Mouse (Mus musculus) MEL (cell line): ENCODE measurements at regions not wholly inside any gene's neighbourhood (a gene's known extent, or its start where the extent isn't known, plus 50 kb on each side); places are given as distances from the start of the nearest gene placed in this dataset.

Experiments
- DNase-seq: peaks from one replicate; pipeline ENCODE4 v3.0.0; 2011; ENCODE audit warnings: low read depth, low spot score
- H3K27ac ChIP-seq: 2 replicates; pipeline ENCODE4 v1.5.1; 2012; ENCODE audit warnings: low read depth, mild to moderate bottlenecking, control low read depth, low read length, moderate library complexity; ENCODE audit not compliant: control insufficient read depth
- H3K27me3 ChIP-seq, 2 experiments: fragments of 150-350 bp in 1 of 2; sonication (generic) in 1 of 2; 2 replicates each; pipeline ENCODE4 v1.6.1; 2012; ENCODE audit warnings: low read length in 2 of 2, mild to moderate bottlenecking in 2 of 2, improper control_type of control experiment in 1 of 2, moderate library complexity in 1 of 2; ENCODE audit not compliant: insufficient read depth in 2 of 2, control insufficient read depth in 1 of 2
- H3K36me3 ChIP-seq, 2 experiments: 2 replicates each; pipeline ENCODE4 v1.6.1; 2012 to 2014; ENCODE audit warnings: low read length in 2 of 2, improper control_type of control experiment in 1 of 2, inconsistent platforms in 1 of 2, mild to moderate bottlenecking in 1 of 2; ENCODE audit not compliant: insufficient read depth in 2 of 2, control insufficient read depth in 1 of 2
- H3K4me1 ChIP-seq, 2 experiments: fragments of 150-350 bp in 1 of 2; sonication (generic) in 1 of 2; 2 replicates each; pipeline ENCODE4 v1.6.1; 2012; ENCODE audit warnings: low read length in 2 of 2, improper control_type of control experiment in 1 of 2, mild to moderate bottlenecking in 1 of 2; ENCODE audit not compliant: insufficient read depth in 2 of 2, control insufficient read depth in 1 of 2
- H3K4me3 ChIP-seq, 2 experiments: fragments of 150-350 bp in 1 of 2; sonication (generic) in 1 of 2; 2 replicates each; pipeline ENCODE4 v1.5.1; 2012; ENCODE audit warnings: low read depth in 2 of 2, low read length in 2 of 2, mild to moderate bottlenecking in 2 of 2, moderate library complexity in 2 of 2, control low read depth in 1 of 2, improper control_type of control experiment in 1 of 2; ENCODE audit not compliant: control insufficient read depth in 1 of 2, insufficient read depth in 1 of 2
- H3K79me2 ChIP-seq: 2 replicates; pipeline ENCODE4 v1.6.1; 2012; ENCODE audit warnings: mild to moderate bottlenecking, low read length, moderate library complexity; ENCODE audit not compliant: control insufficient read depth, poor library complexity, insufficient read depth
- H3K9ac ChIP-seq: 2 replicates; pipeline ENCODE4 v1.6.1; 2012; ENCODE audit warnings: low read depth, mild to moderate bottlenecking, control low read depth, low read length, moderate library complexity; ENCODE audit not compliant: control insufficient read depth, poor library complexity, severe bottlenecking
- H3K9me3 ChIP-seq: fragments of 150-350 bp; sonication (generic); replicated peaks from 2 replicates; pipeline ENCODE4 v1.6.1; 2012; ENCODE audit warnings: mild to moderate bottlenecking, low read length, improper control_type of control experiment, moderate library complexity; ENCODE audit not compliant: insufficient read depth
- CHD1 ChIP-seq: IDR thresholded peaks from 2 replicates; pipeline ENCODE4 v1.6.1; 2012; ENCODE audit warnings: low read depth, mild to moderate bottlenecking, inconsistent platforms, low read length, improper control_type of control experiment
- EP300 ChIP-seq, 2 experiments: IDR thresholded peaks; 2 replicates each; pipeline ENCODE4 v1.6.1; 2011; ENCODE audit warnings: improper control_type of control experiment in 2 of 2, low read length in 2 of 2, low read depth in 1 of 2, mild to moderate bottlenecking in 1 of 2
- ETS1 ChIP-seq: IDR thresholded peaks from 2 replicates; pipeline ENCODE4 v1.6.1; 2012; ENCODE audit warnings: low read depth, mild to moderate bottlenecking, inconsistent platforms, low read length, improper control_type of control experiment, moderate library complexity
- MAFK ChIP-seq: IDR thresholded peaks from 2 replicates; pipeline ENCODE4 v1.6.1; 2011; ENCODE audit warnings: low read depth, mild to moderate bottlenecking, low read length, improper control_type of control experiment, borderline replicate concordance
- MEF2A ChIP-seq: IDR thresholded peaks from 2 replicates; pipeline ENCODE4 v1.6.1; 2014; ENCODE audit warnings: low read depth, mild to moderate bottlenecking, inconsistent platforms, low read length, improper control_type of control experiment; ENCODE audit not compliant: poor library complexity, insufficient replicate concordance, severe bottlenecking; ENCODE audit errors: extremely low read depth
- MYB ChIP-seq: IDR thresholded peaks from 2 replicates; pipeline ENCODE4 v1.6.1; 2011; ENCODE audit warnings: mild to moderate bottlenecking, low read depth, low read length, improper control_type of control experiment
- MYC ChIP-seq: IDR thresholded peaks from 2 replicates; pipeline ENCODE4 v1.6.1; 2011; ENCODE audit warnings: low read depth, mild to moderate bottlenecking, low read length, improper control_type of control experiment, moderate library complexity
- NELFE ChIP-seq: IDR thresholded peaks from 2 replicates; pipeline ENCODE4 v1.6.1; 2011; ENCODE audit warnings: low read depth, low read length, improper control_type of control experiment
- POLR2AphosphoS5 ChIP-seq: IDR thresholded peaks from 2 replicates; pipeline ENCODE4 v1.6.1; 2012; ENCODE audit warnings: low read depth, borderline replicate concordance, mild to moderate bottlenecking, inconsistent platforms, low read length, moderate library complexity, mixed read lengths
- TCF12 ChIP-seq: IDR thresholded peaks from 2 replicates; pipeline ENCODE4 v1.6.1; 2014; ENCODE audit warnings: low read depth, mild to moderate bottlenecking, inconsistent platforms, low read length, improper control_type of control experiment, moderate library complexity
- UBTF ChIP-seq: IDR thresholded peaks from 2 replicates; pipeline ENCODE4 v1.6.1; 2012; ENCODE audit warnings: low read depth, mild to moderate bottlenecking, inconsistent platforms, low read length, improper control_type of control experiment, moderate library complexity, borderline replicate concordance; ENCODE audit not compliant: insufficient read depth
- ZC3H11A ChIP-seq: IDR thresholded peaks from 2 replicates; pipeline ENCODE4 v1.6.1; 2012; ENCODE audit warnings: low read depth, mild to moderate bottlenecking, inconsistent platforms, low read length, improper control_type of control experiment
- ZKSCAN1 ChIP-seq: IDR thresholded peaks from 2 replicates; pipeline ENCODE4 v1.6.1; 2012; ENCODE audit warnings: low read depth, mild to moderate bottlenecking, inconsistent platforms, low read length, improper control_type of control experiment, moderate library complexity
- ZMIZ1 ChIP-seq: IDR thresholded peaks from 2 replicates; pipeline ENCODE4 v1.6.1; 2012; ENCODE audit warnings: low read depth, mild to moderate bottlenecking, inconsistent platforms, low read length, improper control_type of control experiment, moderate library complexity
- ZNF384 ChIP-seq: IDR thresholded peaks from 2 replicates; pipeline ENCODE4 v1.6.1; 2012; ENCODE audit warnings: low read depth, mild to moderate bottlenecking, inconsistent platforms, low read length, improper control_type of control experiment

- no peak for TF ChIP-seq MEF2A
These were observed 110.2 kb upstream of the Wars2 start for GRCm38 (mm10) chr3:99030636-99031035.

GRCm38 (mm10) chr3:99046190-99046589 lies 94.7 kb upstream of the Wars2 start:
- DNase-seq: no peak
- TF ChIP-seq EP300 (IDR thresholded peaks at IDR 0.05; ENCODE audit: low read depth in 1 of 2, low read length in 2 of 2): no peak
- no peak for TF ChIP-seq POLR2AphosphoS5
- no peak for TF ChIP-seq UBTF
- TF ChIP-seq ZKSCAN1: no peak
- Histone ChIP-seq H3K36me3 (no peaks in the 10 kb centered on the region), H3K4me1 (no peaks in the 10 kb centered on the region; a peak in 1 of 4 replicates), H3K27ac (no peak overlapping the region), H3K9ac (no peak overlapping the region), H3K4me3 (no peak overlapping the region), H3K27me3 (no peaks in the 10 kb centered on the region), H3K9me3 (no peaks in the 10 kb centered on the region), H3K79me2 (no peaks in the 10 kb centered on the region)

More at GRCm38 (mm10) chr3:99030636-99031035, 110.2 kb upstream of the Wars2 start:
- H3K27ac ChIP-seq: no peak overlapping the region
- H3K9me3 ChIP-seq: no peaks in the 10 kb centered on the region
- H3K4me1 ChIP-seq: no peaks in the 10 kb centered on the region
- H3K79me2 ChIP-seq: no peaks in the 10 kb centered on the region
- DNase-seq: no peak
- H3K4me3 ChIP-seq: no peak overlapping the region
- H3K36me3 ChIP-seq: no peaks in the 10 kb centered on the region
- no peaks in the 10 kb centered on the region for H3K27me3 ChIP-seq
- no peak overlapping the region for H3K9ac ChIP-seq

GRCm38 (mm10) chr3:99047156-99047555 lies 93.7 kb upstream of the Wars2 start:
- no peak overlapping the region for H3K4me3 ChIP-seq
- no peaks in the 10 kb centered on the region for H3K27me3 ChIP-seq
- no peaks in the 10 kb centered on the region for H3K9me3 ChIP-seq
- no peak overlapping the region for H3K9ac ChIP-seq
- DNase-seq: no peak
- no peaks in the 10 kb centered on the region for H3K36me3 ChIP-seq
- no peaks in the 10 kb centered on the region; a peak in 1 of 4 replicates for H3K4me1 ChIP-seq
- no peaks in the 10 kb centered on the region for H3K79me2 ChIP-seq
- TF ChIP-seq MYC (no peak), ZC3H11A (no peak), MAFK (no peak), MYB (no peak), CHD1 (no peak), ETS1 (no peak), NELFE (no peak), ZNF384 (no peak), ZMIZ1 (no peak), TCF12 (no peak)
- H3K27ac ChIP-seq: no peak overlapping the region
